Mouse (Mus musculus) neural tube, embryonic 12.5 days (tissue): ENCODE results near the gene Il23r. TPM values are rescaled to one million over a fixed set of nuclear protein-coding genes. Genes with fewer than 3 reads are reported as not detected.

ENCODE experiments used
- ATAC-seq: fragments of 200-750 bp; cut with Nextera tagmentation; 2 replicates; pipeline ENCODE4 v1.8.0; 2017; ENCODE audit warnings: low read depth, mild to moderate bottlenecking, moderate TSS enrichment, moderate library complexity; ENCODE audit not compliant: low FRiP score
- H3K27ac ChIP-seq: fragments of 300-500 bp; sonication (generic); 2 replicates; pipeline ENCODE4 v1.5.1; 2016
- H3K27me3 ChIP-seq: fragments of 300-500 bp; sonication (generic); replicated peaks from 2 replicates; pipeline ENCODE4 v1.6.1; 2016; ENCODE audit warnings: mild to moderate bottlenecking
- H3K36me3 ChIP-seq: fragments of 300-500 bp; sonication (generic); 2 replicates; pipeline ENCODE4 v1.6.1; 2016; ENCODE audit warnings: mild to moderate bottlenecking
- H3K4me1 ChIP-seq: fragments of 300-500 bp; sonication (generic); 2 replicates; pipeline ENCODE4 v1.6.1; 2016
- H3K4me2 ChIP-seq: fragments of 300-500 bp; sonication (generic); replicated peaks from 2 replicates; pipeline ENCODE4 v1.6.1; 2016; ENCODE audit warnings: mild to moderate bottlenecking
- H3K4me3 ChIP-seq: fragments of 300-500 bp; sonication (generic); 2 replicates; pipeline ENCODE4 v1.5.1; 2016
- H3K9ac ChIP-seq: fragments of 300-500 bp; sonication (generic); 2 replicates; pipeline ENCODE4 v1.6.1; 2016; ENCODE audit warnings: mild to moderate bottlenecking
- H3K9me3 ChIP-seq: fragments of 300-500 bp; sonication (generic); 2 replicates; pipeline ENCODE4 v1.6.1; 2016; ENCODE audit warnings: mild to moderate bottlenecking
- WGBS: fragments of 180-500 bp; shearing (Covaris S2); methylation state at CpG from one replicate; pipeline ENCODE4 v1.1.7; 2016; 5-methylcytosine and 5-hydroxymethylcytosine counted together
- polyA plus RNA-seq: library from polyadenylated mRNA; unstranded; fragments of >200 nt; fragmentation: Nextera tagmentation; extraction: Ambion mirVana; gene quantifications from 2 replicates; pipeline ENCODE4 v1.2.1, GENCODE M21; 2016

The Il23r gene
- polyA plus RNA-seq, 1 experiment from 2014 or later = not detected

DNA sequence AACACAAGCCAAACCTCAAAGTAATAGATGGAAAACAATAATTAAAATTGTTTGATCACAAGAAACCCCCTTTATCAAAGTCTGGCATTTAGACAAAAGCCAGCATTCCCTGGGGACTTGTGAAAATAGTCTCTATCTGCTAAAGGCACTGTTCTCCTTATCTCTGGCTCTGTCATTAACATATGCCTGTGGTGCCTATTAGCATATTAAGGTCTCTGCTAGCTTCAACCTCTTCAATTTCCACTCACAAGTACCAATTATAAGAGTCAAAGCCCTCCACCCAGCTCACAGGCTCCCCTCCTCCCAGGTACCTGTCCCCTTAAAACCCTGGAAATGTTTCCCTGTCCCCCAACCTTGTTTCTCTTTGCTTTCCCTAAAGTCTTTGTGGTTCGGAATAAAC, 20.4 kb downstream of the Il23r start:
- 20% methylated on average over 1 of the region's 1 CpGs for WGBS
- Histone ChIP-seq H3K27me3 (no peaks in the 10 kb centered on the region), H3K36me3 (no peaks in the 10 kb centered on the region), H3K4me1 (no peaks in the 10 kb centered on the region), H3K27ac (no peak overlapping the region), H3K4me3 (no peak overlapping the region), H3K9me3 (no peaks in the 10 kb centered on the region), H3K9ac (no peak overlapping the region), H3K4me2 (no peak overlapping the region)
- ATAC-seq = no peak

DNA sequence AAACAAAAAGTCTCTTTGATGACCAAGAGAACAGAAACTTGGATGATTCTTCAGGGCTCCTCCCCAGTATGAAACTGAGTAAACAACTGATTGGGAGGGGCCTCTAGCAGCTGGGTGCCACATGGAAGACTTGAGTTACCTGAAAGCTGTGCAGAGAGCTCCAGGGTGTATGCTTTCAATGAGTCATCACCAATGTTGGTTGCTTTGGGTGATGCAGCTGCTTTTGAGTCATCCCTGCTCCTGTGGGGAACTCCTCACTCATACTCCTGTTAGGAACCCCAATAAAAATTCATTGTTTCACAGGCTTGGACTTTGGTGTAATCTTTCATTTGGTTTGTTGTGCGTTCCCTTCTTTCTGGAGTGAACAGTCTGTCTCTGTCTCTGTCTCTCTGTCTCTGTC, 32.2 kb downstream of the Il23r start:
- Histone ChIP-seq H3K4me2 (no peak overlapping the region), H3K9ac (no peak overlapping the region), H3K9me3 (no peaks in the 10 kb centered on the region), H3K4me1 (no peaks in the 10 kb centered on the region), H3K4me3 (no peak overlapping the region), H3K36me3 (no peaks in the 10 kb centered on the region), H3K27me3 (no peaks in the 10 kb centered on the region), H3K27ac (no peak overlapping the region)
- no peak for ATAC-seq
- 100% methylated on average over 1 of the region's 1 CpGs for WGBS

DNA sequence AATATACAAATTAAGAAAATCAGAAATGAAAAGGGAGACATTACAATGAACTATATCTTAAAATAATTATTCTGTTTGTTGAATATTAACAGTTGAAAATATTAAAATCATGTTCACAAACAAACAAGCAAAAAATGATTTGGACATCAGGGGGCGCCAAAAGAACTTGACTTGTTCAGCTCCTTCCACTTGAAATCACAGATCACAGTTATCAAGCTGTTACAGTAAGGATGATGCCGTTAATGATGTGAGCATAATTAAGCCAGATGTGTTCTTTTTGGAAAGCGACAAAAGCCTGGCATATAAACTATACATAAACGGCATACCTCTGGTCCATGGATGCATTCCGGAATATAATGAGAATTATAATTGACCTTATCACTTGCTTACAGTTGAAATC, 40.3 kb downstream of the Il23r start:
- no peak for ATAC-seq
- WGBS = 61% methylated on average over 5 of the region's 5 CpGs
- Histone ChIP-seq H3K9me3 (no peaks in the 10 kb centered on the region), H3K27ac (no peak overlapping the region), H3K36me3 (no peaks in the 10 kb centered on the region), H3K9ac (no peak overlapping the region), H3K27me3 (no peaks in the 10 kb centered on the region), H3K4me3 (no peak overlapping the region), H3K4me2 (no peak overlapping the region), H3K4me1 (no peaks in the 10 kb centered on the region)

DNA sequence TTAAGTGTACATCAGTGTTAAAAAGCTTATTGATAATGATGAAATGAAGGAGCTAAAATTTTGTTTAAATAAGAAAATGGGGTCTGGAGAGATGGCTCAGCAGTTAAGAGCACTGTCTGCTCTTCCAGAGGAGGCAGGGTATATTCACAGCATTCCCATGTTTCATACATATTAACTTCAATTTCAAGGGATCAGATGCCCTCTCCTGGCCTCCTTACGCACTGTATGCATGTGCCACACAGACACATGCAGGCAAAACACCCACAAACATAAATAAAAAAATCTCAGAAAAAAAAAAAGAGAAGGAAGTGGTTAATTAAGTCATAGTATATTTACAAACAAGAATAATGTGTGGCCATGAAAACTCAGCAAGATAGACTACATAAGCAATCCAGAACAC, 45.8 kb downstream of the Il23r start:
- H3K27ac ChIP-seq = no peak overlapping the region
- ATAC-seq = no peak
- H3K4me2 ChIP-seq = no peak overlapping the region
- no peaks in the 10 kb centered on the region for H3K36me3 ChIP-seq
- no peak overlapping the region for H3K9ac ChIP-seq
- 88% methylated on average over 1 of the region's 1 CpGs for WGBS
- no peaks in the 10 kb centered on the region for H3K27me3 ChIP-seq
- no peak overlapping the region for H3K4me3 ChIP-seq
- no peaks in the 10 kb centered on the region for H3K4me1 ChIP-seq
- H3K9me3 ChIP-seq = no peaks in the 10 kb centered on the region

DNA sequence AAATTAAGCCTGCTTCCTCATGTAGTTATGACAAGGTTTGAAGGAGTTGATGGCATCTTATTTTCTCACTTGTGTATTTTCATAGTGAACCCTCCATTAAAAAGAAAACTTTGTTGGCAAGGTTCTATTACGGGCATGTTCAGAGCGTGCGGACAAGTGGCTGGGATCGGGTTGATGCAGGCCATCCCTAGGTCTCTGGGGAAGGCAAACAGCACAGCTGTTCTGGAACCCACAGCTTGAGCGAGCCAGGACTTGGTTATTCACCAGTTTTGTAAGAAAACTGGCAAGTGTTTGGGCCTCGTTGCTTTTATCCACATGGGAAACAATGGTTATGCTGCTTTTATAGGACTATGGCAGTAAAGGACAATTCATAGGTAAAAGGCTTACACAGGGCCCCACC, 48.5 kb downstream of the Il23r start:
- Histone ChIP-seq H3K9me3 (no peaks in the 10 kb centered on the region), H3K4me2 (no peak overlapping the region), H3K9ac (no peak overlapping the region), H3K4me3 (no peak overlapping the region), H3K36me3 (no peaks in the 10 kb centered on the region), H3K27me3 (no peaks in the 10 kb centered on the region), H3K4me1 (no peaks in the 10 kb centered on the region), H3K27ac (no peak overlapping the region)
- no peak for ATAC-seq
- WGBS = 88% methylated on average over 6 of the region's 6 CpGs

DNA sequence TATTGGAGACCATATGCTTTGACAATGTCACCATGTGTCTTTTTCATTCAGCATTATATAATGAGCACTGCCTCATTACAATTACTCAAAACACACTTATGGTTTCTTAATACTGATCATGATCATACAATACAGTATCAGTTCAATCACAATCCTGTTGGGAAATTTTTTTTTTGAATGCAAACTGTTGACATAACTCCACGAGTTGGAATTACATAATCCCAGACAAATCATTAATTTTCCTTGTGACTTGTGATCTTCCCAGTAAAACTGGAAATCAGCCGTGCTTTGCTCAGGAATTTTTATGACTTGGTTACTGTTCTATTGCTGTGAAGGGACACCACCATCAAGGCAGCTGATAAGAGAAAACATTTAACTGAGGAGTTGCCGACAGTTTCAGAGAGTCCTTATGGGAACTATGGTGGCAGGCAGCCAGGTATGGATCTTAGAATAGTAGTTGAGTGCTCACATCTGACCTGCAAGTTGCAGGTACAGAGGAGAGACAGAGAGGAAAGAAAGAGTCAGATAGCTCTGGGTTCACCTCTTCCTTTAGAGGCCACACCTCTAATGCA, 53.8 kb downstream of the Il23r start:
- Histone ChIP-seq H3K9me3 (no peaks in the 10 kb centered on the region), H3K4me1 (no peaks in the 10 kb centered on the region), H3K27ac (no peak overlapping the region), H3K27me3 (no peaks in the 10 kb centered on the region), H3K4me2 (no peak overlapping the region), H3K4me3 (no peak overlapping the region), H3K9ac (no peak overlapping the region), H3K36me3 (no peaks in the 10 kb centered on the region)
- 69% methylated on average over 3 of the region's 3 CpGs for WGBS
- ATAC-seq = no peak

DNA sequence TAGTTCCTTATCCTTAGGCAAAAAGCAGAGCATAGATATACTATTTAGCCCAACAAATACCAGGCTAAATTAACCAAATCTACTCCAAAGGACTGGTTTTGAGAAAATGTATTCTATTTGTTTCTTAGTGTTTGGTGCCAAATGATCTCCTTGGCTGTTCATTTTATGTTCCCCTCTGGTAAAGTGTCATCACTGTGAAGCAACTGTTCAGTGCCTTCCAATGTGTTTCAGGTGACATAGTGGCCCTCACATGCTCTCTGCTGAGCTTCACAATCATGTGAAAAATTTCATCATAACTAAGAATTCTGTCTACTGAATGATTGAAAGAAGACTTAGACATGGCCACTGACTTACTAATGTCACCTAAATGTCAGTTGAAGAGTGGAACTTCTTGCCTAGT, 54.6 kb downstream of the Il23r start:
- Histone ChIP-seq H3K9me3 (no peaks in the 10 kb centered on the region), H3K36me3 (no peaks in the 10 kb centered on the region), H3K4me2 (no peak overlapping the region), H3K4me1 (no peaks in the 10 kb centered on the region), H3K27ac (no peak overlapping the region), H3K9ac (no peak overlapping the region), H3K4me3 (no peak overlapping the region), H3K27me3 (no peaks in the 10 kb centered on the region)
- ATAC-seq = no peak

DNA sequence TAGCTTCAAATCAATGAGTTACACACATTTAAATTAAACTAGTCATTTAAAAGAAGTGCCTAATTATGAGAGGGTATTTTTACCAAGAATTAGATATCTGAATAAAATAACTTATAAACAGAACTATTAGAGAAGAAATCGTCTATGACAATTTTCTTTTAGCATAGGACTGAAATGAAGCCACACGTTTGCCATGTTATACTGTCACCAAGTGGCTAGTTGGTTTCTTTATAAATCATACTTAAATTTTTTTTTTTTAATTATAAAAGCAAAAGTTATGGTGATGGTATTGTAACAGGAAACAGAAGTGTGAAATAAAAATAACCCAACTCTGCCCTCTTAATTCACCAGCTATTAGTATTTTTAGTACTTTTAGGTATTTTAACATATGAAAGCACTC, 55.4 kb downstream of the Il23r start:
- Histone ChIP-seq H3K36me3 (no peaks in the 10 kb centered on the region), H3K9me3 (no peaks in the 10 kb centered on the region), H3K9ac (no peak overlapping the region), H3K27ac (no peak overlapping the region), H3K4me1 (no peaks in the 10 kb centered on the region), H3K4me3 (no peak overlapping the region), H3K4me2 (no peak overlapping the region), H3K27me3 (no peaks in the 10 kb centered on the region)
- ATAC-seq = no peak
- WGBS = 75% methylated on average over 2 of the region's 2 CpGs

DNA sequence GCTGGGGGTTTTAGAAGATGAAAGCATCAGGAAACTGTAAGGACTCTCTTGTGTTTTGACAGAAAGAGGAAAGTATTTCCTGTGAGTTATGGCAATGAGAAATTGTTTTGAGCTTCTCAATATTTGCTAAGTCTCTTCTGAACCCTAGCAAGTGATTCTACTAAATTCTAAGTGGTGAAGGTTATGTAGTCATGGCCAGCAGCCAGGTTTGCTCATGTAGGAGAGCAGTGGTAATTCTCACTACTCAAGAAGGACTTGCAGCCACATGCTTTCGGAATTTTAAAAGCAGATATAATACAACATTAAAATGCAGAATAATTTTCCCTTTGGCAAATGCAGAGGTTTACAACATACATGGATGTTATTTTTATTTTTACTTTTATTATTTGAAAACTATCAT, 55.9 kb downstream of the Il23r start:
- no peaks in the 10 kb centered on the region for H3K36me3 ChIP-seq
- WGBS = 94% methylated on average over 1 of the region's 1 CpGs
- no peak overlapping the region for H3K4me2 ChIP-seq
- H3K9me3 ChIP-seq = no peaks in the 10 kb centered on the region
- no peaks in the 10 kb centered on the region for H3K27me3 ChIP-seq
- H3K4me1 ChIP-seq = no peaks in the 10 kb centered on the region
- ATAC-seq = no peak
- H3K9ac ChIP-seq = no peak overlapping the region
- H3K27ac ChIP-seq = no peak overlapping the region
- no peak overlapping the region for H3K4me3 ChIP-seq

DNA sequence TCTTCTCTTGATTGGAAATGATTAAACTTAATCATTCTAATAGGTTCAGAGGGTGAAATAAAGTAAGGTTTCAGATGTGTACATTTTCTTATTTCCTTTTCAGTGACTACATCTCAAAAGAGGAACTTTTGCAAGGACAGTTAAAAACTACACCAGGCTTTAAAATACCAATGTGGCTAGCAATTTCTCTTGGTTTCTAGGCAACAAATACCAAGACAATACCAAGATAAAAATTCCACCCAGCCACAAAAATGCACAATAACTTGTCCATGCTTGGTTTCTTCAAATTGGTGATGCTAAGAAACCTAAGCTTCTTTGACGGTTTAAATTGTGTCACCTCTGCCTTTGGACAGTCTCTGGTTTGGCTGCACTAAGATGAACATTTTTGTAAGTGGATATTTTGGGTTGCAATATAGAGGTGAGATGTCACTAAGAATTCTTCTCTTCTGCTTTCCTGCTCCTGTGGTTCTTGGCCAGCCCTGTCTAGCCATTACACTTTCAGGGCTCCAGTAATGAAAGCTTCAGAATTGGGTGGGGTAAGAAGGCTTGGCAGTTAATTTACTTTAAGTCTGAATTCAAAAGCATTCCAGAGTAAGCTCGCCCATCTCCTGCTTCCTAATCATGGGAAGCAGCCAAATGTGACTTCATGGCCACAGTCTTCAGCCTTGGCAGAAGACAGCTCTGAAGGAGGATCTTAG, 56.8 kb downstream of the Il23r start:
- ATAC-seq = no peak
- no peak overlapping the region for H3K9ac ChIP-seq
- 61% methylated on average over 2 of the region's 2 CpGs for WGBS

DNA sequence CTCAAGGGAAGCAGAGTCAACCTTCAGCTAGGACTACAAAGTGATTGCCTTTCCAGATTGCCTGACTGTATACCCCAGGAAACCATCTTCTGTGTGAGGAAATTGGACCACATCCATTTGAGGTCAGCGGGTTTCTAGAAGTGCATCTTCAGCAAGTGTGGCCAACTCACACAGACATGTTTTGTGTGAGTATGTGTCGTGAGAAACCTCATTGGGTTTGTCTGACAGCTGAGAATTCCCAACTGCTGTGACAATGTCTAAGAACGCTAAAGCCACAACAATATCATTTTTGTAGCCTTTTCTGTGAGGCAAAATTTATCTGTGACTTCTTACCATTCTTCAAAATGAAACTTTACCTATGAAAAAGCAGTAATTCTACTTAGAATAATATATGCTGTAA, 59.8 kb downstream of the Il23r start:
- Histone ChIP-seq H3K4me3 (no peak overlapping the region), H3K4me1 (no peaks in the 10 kb centered on the region), H3K9me3 (no peaks in the 10 kb centered on the region), H3K27me3 (no peaks in the 10 kb centered on the region), H3K4me2 (no peak overlapping the region), H3K27ac (no peak overlapping the region), H3K9ac (no peak overlapping the region), H3K36me3 (no peaks in the 10 kb centered on the region)
- ATAC-seq = no peak
- WGBS = 80% methylated on average over 3 of the region's 3 CpGs

More for the DNA sequence above, 56.8 kb downstream of the Il23r start:
- Histone ChIP-seq H3K36me3 (no peaks in the 10 kb centered on the region), H3K9me3 (no peaks in the 10 kb centered on the region), H3K4me1 (no peaks in the 10 kb centered on the region), H3K4me2 (no peak overlapping the region), H3K27ac (no peak overlapping the region), H3K4me3 (no peak overlapping the region), H3K27me3 (no peaks in the 10 kb centered on the region)

DNA sequence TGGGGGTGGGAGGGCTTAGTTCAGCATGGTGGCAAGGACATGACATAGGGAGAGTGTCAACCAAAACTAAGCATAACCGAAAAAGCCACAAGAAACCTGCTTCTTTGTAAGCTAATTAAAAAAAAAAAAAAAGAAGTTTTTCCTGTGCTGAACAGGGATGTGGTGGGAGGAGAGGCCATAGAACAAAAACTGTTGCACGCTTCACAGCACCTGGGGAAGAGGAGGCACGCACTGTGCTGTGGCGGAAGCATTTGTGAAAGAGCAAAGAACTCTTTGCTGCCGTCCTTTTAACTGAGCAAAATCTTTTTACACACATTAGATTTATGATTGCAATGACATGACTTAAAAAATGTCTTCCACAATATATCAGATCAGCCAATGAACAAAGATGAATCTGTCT, 69.9 kb downstream of the Il23r start:
- WGBS = 77% methylated on average over 5 of the region's 5 CpGs
- Histone ChIP-seq H3K4me2 (no peak overlapping the region), H3K4me1 (no peaks in the 10 kb centered on the region), H3K9ac (no peak overlapping the region), H3K27me3 (no peaks in the 10 kb centered on the region), H3K27ac (no peak overlapping the region), H3K9me3 (no peaks in the 10 kb centered on the region), H3K4me3 (no peak overlapping the region), H3K36me3 (no peaks in the 10 kb centered on the region)
- no peak for ATAC-seq

DNA sequence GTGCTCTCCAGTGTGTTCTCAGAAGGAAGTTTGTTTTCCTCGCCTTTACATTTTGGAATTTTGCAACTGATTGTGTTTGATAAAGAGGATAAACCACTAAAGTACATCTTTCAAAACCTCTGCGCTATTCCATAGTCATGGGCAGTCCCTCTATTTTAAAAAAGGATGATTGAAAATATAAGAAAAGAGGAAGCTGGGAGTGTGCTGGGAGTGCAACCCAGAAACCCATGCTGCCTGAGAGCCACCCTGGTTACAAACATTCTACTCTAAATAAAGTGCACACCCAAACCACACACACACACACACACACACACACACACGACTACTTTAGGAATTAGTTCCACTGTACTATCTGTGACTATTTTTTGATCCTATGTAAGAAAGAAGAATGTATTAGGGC, 75.1 kb downstream of the Il23r start:
- 90% methylated on average over 3 of the region's 3 CpGs for WGBS
- H3K4me3 ChIP-seq = no peak overlapping the region

More for the DNA sequence above, 75.1 kb downstream of the Il23r start:
- Histone ChIP-seq H3K9me3 (no peaks in the 10 kb centered on the region), H3K4me2 (no peak overlapping the region), H3K27ac (no peak overlapping the region), H3K36me3 (no peaks in the 10 kb centered on the region), H3K27me3 (no peaks in the 10 kb centered on the region), H3K4me1 (no peaks in the 10 kb centered on the region), H3K9ac (no peak overlapping the region)
- ATAC-seq = no peak
